Mouse (Mus musculus) CH12.LX (cell line): ENCODE results near the gene Ermp1. TPM values are rescaled to one million over a fixed set of nuclear protein-coding genes. Genes with fewer than 3 reads are reported as not detected.

Experiments used
- DNase-seq: peaks from one replicate; pipeline ENCODE4 v3.0.0-alpha.2; 2013; ENCODE audit errors: extremely low read depth
- H3K27ac ChIP-seq: 2 replicates; pipeline ENCODE4 v1.5.1; 2012; ENCODE audit warnings: low read depth, mild to moderate bottlenecking, control low read depth, moderate library complexity; ENCODE audit not compliant: insufficient read depth
- H3K27me3 ChIP-seq: replicated peaks from 2 replicates; pipeline ENCODE3; 2012; ENCODE audit warnings: inconsistent platforms
- H3K36me3 ChIP-seq, 2 experiments: replicated peaks in 1 of 2; 2 replicates each; pipeline versions ENCODE3 to v1.6.1; 2012; ENCODE audit warnings: inconsistent platforms in 1 of 2, low read length in 1 of 2, mild to moderate bottlenecking in 1 of 2, mixed read lengths in 1 of 2, moderate library complexity in 1 of 2; ENCODE audit not compliant: control insufficient read depth in 1 of 2, insufficient read depth in 1 of 2
- H3K4me1 ChIP-seq, 2 experiments: 2 replicates each; pipeline ENCODE4 v1.6.1; 2012; ENCODE audit warnings: inconsistent platforms in 1 of 2, moderate library complexity in 1 of 2; ENCODE audit not compliant: insufficient read depth in 2 of 2, control insufficient read depth in 1 of 2
- H3K4me2 ChIP-seq: 2 replicates; pipeline ENCODE4 v1.6.1; 2012; ENCODE audit warnings: low read depth, mild to moderate bottlenecking, control low read depth; ENCODE audit not compliant: poor library complexity, insufficient read depth, severe bottlenecking
- H3K4me3 ChIP-seq, 3 experiments: fragments of 150-350 bp in 1 of 3; sonication (generic) in 1 of 3; replicated peaks in 1 of 3; 2 replicates each; pipeline versions ENCODE3 to v1.5.1; 2011 to 2012; ENCODE audit warnings: low read depth in 2 of 3, low read length in 2 of 3, mild to moderate bottlenecking in 2 of 3, moderate library complexity in 2 of 3, control low read depth in 1 of 3, improper control_type of control experiment in 1 of 3, inconsistent platforms in 1 of 3, mixed read lengths in 1 of 3; ENCODE audit not compliant: poor library complexity in 1 of 3
- H3K79me2 ChIP-seq: replicated peaks from 2 replicates; pipeline ENCODE4 v1.6.1; 2012; ENCODE audit warnings: mild to moderate bottlenecking, moderate library complexity; ENCODE audit not compliant: control insufficient read depth, poor library complexity, insufficient read depth, severe bottlenecking; ENCODE audit errors: extremely low read depth
- H3K9ac ChIP-seq: 2 replicates; pipeline ENCODE4 v1.6.1; 2012; ENCODE audit warnings: low read depth, mild to moderate bottlenecking, control low read depth, moderate library complexity; ENCODE audit not compliant: insufficient read depth
- H3K9me3 ChIP-seq: replicated peaks from 2 replicates; pipeline ENCODE3; 2012; ENCODE audit warnings: low read length, inconsistent platforms, mixed read lengths
- BHLHE40 ChIP-seq: IDR thresholded peaks from 2 replicates; pipeline ENCODE4 v1.6.1; 2011; ENCODE audit warnings: mild to moderate bottlenecking, low read depth, low read length, improper control_type of control experiment
- EP300 ChIP-seq: IDR thresholded peaks from 2 replicates; pipeline ENCODE4 v1.6.1; 2011; ENCODE audit warnings: low read length, improper control_type of control experiment
- ETS1 ChIP-seq: conservative IDR thresholded peaks from 2 replicates; pipeline ENCODE4 v1.6.1; 2012; ENCODE audit warnings: low read depth, mild to moderate bottlenecking, inconsistent platforms, low read length, improper control_type of control experiment, moderate library complexity
- MAX ChIP-seq: IDR thresholded peaks from 2 replicates; pipeline ENCODE4 v1.6.1; 2011; ENCODE audit warnings: low read length, improper control_type of control experiment
- MAZ ChIP-seq: IDR thresholded peaks from 2 replicates; pipeline ENCODE4 v1.6.1; 2012; ENCODE audit warnings: low read depth, mild to moderate bottlenecking, inconsistent platforms, low read length, improper control_type of control experiment, moderate library complexity
- NRF1 ChIP-seq: IDR thresholded peaks from 2 replicates; pipeline ENCODE4 v1.6.1; 2014; ENCODE audit warnings: low read depth, mild to moderate bottlenecking, inconsistent platforms, low read length, improper control_type of control experiment, moderate library complexity
- PAX5 ChIP-seq: IDR thresholded peaks from 2 replicates; pipeline ENCODE4 v1.6.1; 2012; ENCODE audit warnings: low read length, inconsistent platforms, mixed read lengths
- RCOR1 ChIP-seq: conservative IDR thresholded peaks from 2 replicates; pipeline ENCODE4 v1.6.1; 2012; ENCODE audit warnings: low read depth, mild to moderate bottlenecking, inconsistent platforms, low read length, improper control_type of control experiment
- TCF12 ChIP-seq: IDR thresholded peaks from 2 replicates; pipeline ENCODE4 v1.6.1; 2014; ENCODE audit warnings: low read depth, mild to moderate bottlenecking, inconsistent platforms, low read length, improper control_type of control experiment
- UBTF ChIP-seq: IDR thresholded peaks from 2 replicates; pipeline ENCODE4 v1.6.1; 2012; ENCODE audit warnings: low read depth, mild to moderate bottlenecking, inconsistent platforms, low read length, improper control_type of control experiment, moderate library complexity
- USF1 ChIP-seq: IDR thresholded peaks from 2 replicates; pipeline ENCODE4 v1.6.1; 2014; ENCODE audit warnings: low read depth, mild to moderate bottlenecking, inconsistent platforms, low read length, improper control_type of control experiment
- USF2 ChIP-seq: conservative IDR thresholded peaks from 2 replicates; pipeline ENCODE4 v1.6.1; 2011; ENCODE audit warnings: low read depth, low read length, improper control_type of control experiment
- ZMIZ1 ChIP-seq: IDR thresholded peaks from 2 replicates; pipeline ENCODE4 v1.6.1; 2012; ENCODE audit warnings: low read depth, mild to moderate bottlenecking, inconsistent platforms, low read length, improper control_type of control experiment
- dilution Hi-C: fragments of 300-500 bp; cut with MboI; formaldehyde crosslinking; loops from 2 replicates; pipeline ENCODE4 v1.14.3; 2020; ENCODE audit warnings: low sequenced_read_pairs; ENCODE audit not compliant: extremely low pct_unique_long_range_greater_than_20kb, extremely low pct_ligation_motif_present
- in situ Hi-C: fragments of 300-500 bp; cut with MboI; formaldehyde crosslinking; loops from 3 replicates; pipeline ENCODE4 v1.14.3; 2019; ENCODE audit warnings: low sequenced_read_pairs, low pct_ligation_motif_present, low pct_unique_long_range_greater_than_20kb, mixed read lengths
- polyA plus RNA-seq: library from polyadenylated mRNA; unstranded; fragments of >175 nt; gene quantifications from 2 replicates; pipeline ENCODE4 v1.2.1, GENCODE M21; 2012; ENCODE audit warnings: low read depth; ENCODE audit not compliant: insufficient read length
- total RNA-seq, 2 experiments: library from RNA; depleted of rRNA; stranded (reverse); fragments of 300-350 nt in 1 of 2; fragments of >200 nt in 1 of 2; gene quantifications; 2 replicates each; pipeline ENCODE4 v1.2.3; 2012 to 2014

The Ermp1 gene
- total and polyA plus RNA-seq, 3 experiments, result 22.7 to 32.9 (median 27.6) TPM

DNA sequence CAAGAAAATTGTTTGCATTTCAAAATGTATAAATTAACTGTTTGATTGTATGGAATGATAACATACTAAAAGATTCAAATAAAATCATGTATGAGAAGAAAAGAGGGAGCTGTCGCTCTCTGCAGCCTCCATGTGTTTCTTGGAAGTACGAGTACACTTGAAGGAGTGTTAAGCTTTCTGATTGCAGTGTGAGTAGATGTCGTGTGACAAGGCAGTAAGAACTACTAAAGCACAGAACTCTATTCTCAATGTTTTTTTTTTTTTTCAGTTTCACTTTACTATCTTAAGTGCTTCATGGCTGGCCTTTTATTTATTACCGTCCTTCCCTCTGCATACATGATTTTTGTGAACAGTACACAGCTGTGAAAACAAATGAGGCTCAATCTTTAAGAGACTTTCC lies 86.0 kb downstream of the Ermp1 start:
- H3K4me1 ChIP-seq, result peaks cover 3 to 18% of the 10 kb centered on the region in 2 experiments; a peak in 2 of 4 replicates
- TF ChIP-seq TCF12 (no peak), ETS1 (no peak), MAX (no peak), RCOR1 (no peak), ZMIZ1 (no peak), MAZ (no peak), EP300 (no peak), PAX5 (no peak), USF1 (no peak), UBTF (no peak), NRF1 (no peak), BHLHE40 (no peak), USF2 (no peak)
- dilution Hi-C loops, result no loop called here
- no peak overlapping the region for H3K4me2 ChIP-seq
- H3K27ac ChIP-seq, result no peak overlapping the region
- no peaks in the 10 kb centered on the region for H3K79me2 ChIP-seq
- no peak overlapping the region for H3K9ac ChIP-seq
- in situ Hi-C loops, result no loop called here
- no peaks in the 10 kb centered on the region for H3K9me3 ChIP-seq
- no peak overlapping the region for H3K4me3 ChIP-seq
- no peaks in the 10 kb centered on the region for H3K27me3 ChIP-seq
- H3K36me3 ChIP-seq, result peaks cover 6 to 42% of the 10 kb centered on the region in 2 experiments
- DNase-seq, result no peak

Other genes starting within 250 kb of the Ermp1 start
- gene Pdcd1lg2, start 237.5 kb downstream of the Ermp1 start, total RNA-seq (2012; rRNA removed), result 1.6 and 1.7 TPM in 2 replicates
- gene Pdcd1lg2, start 237.5 kb downstream of the Ermp1 start, total RNA-seq (2014; rRNA removed), result 1.4 and 2.4 TPM in 2 replicates
- gene Pdcd1lg2, start 237.5 kb downstream of the Ermp1 start, polyA plus RNA-seq, result 4.6 and 5.5 TPM in 2 replicates
- 17.4 and 17.9 TPM in 2 replicates for gene Ric1, start 126.1 kb downstream of the Ermp1 start, total RNA-seq (2012; rRNA removed)
- gene Ric1, start 126.1 kb downstream of the Ermp1 start, total RNA-seq (2014; rRNA removed), result 11.2 and 13.7 TPM in 2 replicates
- gene Ric1, start 126.1 kb downstream of the Ermp1 start, polyA plus RNA-seq, result 16.3 and 18.4 TPM in 2 replicates
- not detected in 2 replicates for gene Mlana, start 49.4 kb upstream of the Ermp1 start, total RNA-seq (2012; rRNA removed)
- not detected in 2 replicates for gene Mlana, start 49.4 kb upstream of the Ermp1 start, total RNA-seq (2014; rRNA removed)
- gene Mlana, start 49.4 kb upstream of the Ermp1 start, polyA plus RNA-seq, result not detected in 2 replicates
- 3.3 and 4.2 TPM in 2 replicates for gene 9930021J03Rik, start 157.6 kb upstream of the Ermp1 start, total RNA-seq (2012; rRNA removed)
- gene 9930021J03Rik, start 157.6 kb upstream of the Ermp1 start, total RNA-seq (2014; rRNA removed), result 5.9 and 7.8 TPM in 2 replicates
- gene 9930021J03Rik, start 157.6 kb upstream of the Ermp1 start, polyA plus RNA-seq, result 8.1 and 8.7 TPM in 2 replicates
- gene Ranbp6, start 164.6 kb upstream of the Ermp1 start, total RNA-seq (2012; rRNA removed), result 7.0 and 9.0 TPM in 2 replicates
- gene Ranbp6, start 164.6 kb upstream of the Ermp1 start, total RNA-seq (2014; rRNA removed), result 12.1 and 14.5 TPM in 2 replicates
- 7.8 and 8.4 TPM in 2 replicates for gene Ranbp6, start 164.6 kb upstream of the Ermp1 start, polyA plus RNA-seq